Mouse (Mus musculus) hindbrain, embryonic 14.5 days (tissue): Measurements from ENCODE around the gene Gm11569. TPM values are rescaled to one million over a fixed set of nuclear protein-coding genes. Genes with fewer than 3 reads are reported as not detected.
"Not testable (repeated sequence)": the region's sequence is repeated elsewhere in the genome, so short reads cannot be mapped to it uniquely, and the experiment has no call there.

Experiments
- ATAC-seq: fragments of 200-750 bp; cut with Nextera tagmentation; 2 replicates; pipeline ENCODE4 v1.8.0; 2017; ENCODE audit warnings: moderate number of reproducible peaks, mild to moderate bottlenecking, moderate TSS enrichment, moderate library complexity; ENCODE audit not compliant: low FRiP score
- DNase-seq: peaks from one replicate; pipeline ENCODE4 v3.0.0-alpha.2; 2015; ENCODE audit warnings: low spot score
- H3K27ac ChIP-seq: fragments of 300-500 bp; sonication (generic); 2 replicates; pipeline ENCODE4 v1.5.1; 2014; ENCODE audit warnings: mild to moderate bottlenecking, moderate library complexity
- H3K27me3 ChIP-seq: fragments of 300-500 bp; sonication (generic); 2 replicates; pipeline ENCODE4 v1.6.1; 2014; ENCODE audit warnings: mild to moderate bottlenecking, low read length, mixed read lengths; ENCODE audit not compliant: control insufficient read depth, insufficient read depth
- H3K36me3 ChIP-seq: fragments of 300-500 bp; sonication (generic); replicated peaks from 2 replicates; pipeline ENCODE4 v1.6.1; 2014; ENCODE audit not compliant: control insufficient read depth, insufficient read depth
- H3K4me1 ChIP-seq: fragments of 300-500 bp; sonication (generic); replicated peaks from 2 replicates; pipeline ENCODE4 v1.6.1; 2014; ENCODE audit warnings: antibody characterized with exemption, low read length, mixed read lengths; ENCODE audit not compliant: control insufficient read depth, insufficient read depth
- H3K4me2 ChIP-seq: fragments of 300-500 bp; sonication (generic); replicated peaks from 2 replicates; pipeline ENCODE4 v1.6.1; 2014; ENCODE audit warnings: mild to moderate bottlenecking, moderate library complexity
- H3K4me3 ChIP-seq: fragments of 300-500 bp; sonication (generic); replicated peaks from 2 replicates; pipeline ENCODE4 v1.5.1; 2014; ENCODE audit warnings: mild to moderate bottlenecking, low read length
- H3K9ac ChIP-seq: fragments of 300-500 bp; sonication (generic); 2 replicates; pipeline ENCODE4 v1.6.1; 2014
- H3K9me3 ChIP-seq: fragments of 300-500 bp; sonication (generic); 2 replicates; pipeline ENCODE4 v1.6.1; 2016; ENCODE audit warnings: low read length; ENCODE audit not compliant: control insufficient read depth
- WGBS: fragments of 180-500 bp; shearing (Covaris S2); extraction: QIAGEN DNeasy Blood & Tissue Kit; methylation state at CpG from one replicate; pipeline ENCODE4 v1.1.7; 2014; 5-methylcytosine and 5-hydroxymethylcytosine counted together
- polyA plus RNA-seq: library from polyadenylated mRNA; unstranded; fragments of >200 nt; fragmentation: Nextera tagmentation; extraction: Ambion mirVana; gene quantifications from 2 replicates; pipeline ENCODE4 v1.2.1, GENCODE M21; 2014

Gm11569 gene
- polyA plus RNA-seq, result not detected in 2 replicates

DNA sequence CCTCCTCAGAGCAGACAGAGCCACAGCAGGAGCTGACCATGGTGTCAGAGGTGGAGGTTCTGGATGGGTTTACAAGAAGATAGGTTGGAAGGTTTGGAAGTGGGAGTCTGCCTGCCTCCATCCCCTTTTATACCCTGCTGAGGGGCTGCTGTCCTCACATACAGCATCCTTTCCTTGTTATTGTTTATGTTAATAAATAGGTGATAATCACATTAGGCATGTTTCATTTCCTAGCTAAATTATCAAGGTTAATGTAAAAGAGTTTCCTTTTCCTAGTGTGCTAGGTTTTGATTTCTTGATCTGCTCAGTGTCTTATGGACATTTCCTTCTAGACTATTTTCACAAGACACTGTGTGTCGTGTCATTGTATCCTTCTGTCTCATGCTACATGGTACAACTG is at the start of gene Gm11569:
TSS of gene Gm11569 (minus strand) at position 101 of the 400 bp plus-strand sequence.
- H3K9ac ChIP-seq, H3K4me2 ChIP-seq, DNase-seq, H3K9me3 ChIP-seq, H3K4me3 ChIP-seq, H3K36me3 ChIP-seq, H3K4me1 ChIP-seq, ATAC-seq, H3K27me3 ChIP-seq, H3K27ac ChIP-seq: not testable (repeated sequence)
- no CpG with 5 or more reads among the region's 1 CpGs for WGBS

- Histone ChIP-seq H3K4me2 (no peak overlapping the region), H3K4me1 (no peaks in the 10 kb centered on the region), H3K9me3 (no peaks in the 10 kb centered on the region), H3K9ac (no peak overlapping the region), H3K4me3 (no peak overlapping the region), H3K27me3 (no peaks in the 10 kb centered on the region), H3K27ac (no peak overlapping the region), H3K36me3 (no peaks in the 10 kb centered on the region)
- WGBS, result 96% methylated on average over 2 of the region's 2 CpGs
- DNase-seq, result no peak
- no peak for ATAC-seq
These were observed 48.0 kb upstream of the Gm11569 start for GRCm38 (mm10) chr11:99846746-99847145.

- 79% methylated on average over 1 of the region's 1 CpGs for WGBS
- no peak for DNase-seq
These were observed 43.5 kb upstream of the Gm11569 start for GRCm38 (mm10) chr11:99842185-99842584.

GRCm38 (mm10) chr11:99837966-99838365 is 39.2 kb upstream of the Gm11569 start, which contains the start of gene 2300003K06Rik:
2300003K06Rik (minus strand) TSS chr11:99838066.
- H3K9me3 ChIP-seq, result no peaks in the 10 kb centered on the region
- no peaks in the 10 kb centered on the region for H3K36me3 ChIP-seq
- DNase-seq (no peak), ATAC-seq (no peak)
- WGBS, result 81% methylated on average over 1 of the region's 1 CpGs
- no peak within 1 kb of the TSS for H3K4me3 ChIP-seq
- H3K27ac ChIP-seq, result no peak within 1 kb of the TSS
- no peaks in the 10 kb centered on the region for H3K27me3 ChIP-seq
- no peak within 1 kb of the TSS for H3K4me2 ChIP-seq
- H3K4me1 ChIP-seq, result no peaks in the 10 kb centered on the region
- no peak within 1 kb of the TSS for H3K9ac ChIP-seq

More at GRCm38 (mm10) chr11:99842185-99842584, 43.5 kb upstream of the Gm11569 start:
- no peaks in the 10 kb centered on the region for H3K4me1 ChIP-seq
- H3K4me3 ChIP-seq, result no peak overlapping the region
- H3K27ac ChIP-seq, result no peak overlapping the region
- no peak overlapping the region for H3K4me2 ChIP-seq
- H3K27me3 ChIP-seq, result no peaks in the 10 kb centered on the region
- H3K9me3 ChIP-seq, result no peaks in the 10 kb centered on the region
- no peaks in the 10 kb centered on the region for H3K36me3 ChIP-seq
- no peak overlapping the region for H3K9ac ChIP-seq
- ATAC-seq, result no peak

DNA sequence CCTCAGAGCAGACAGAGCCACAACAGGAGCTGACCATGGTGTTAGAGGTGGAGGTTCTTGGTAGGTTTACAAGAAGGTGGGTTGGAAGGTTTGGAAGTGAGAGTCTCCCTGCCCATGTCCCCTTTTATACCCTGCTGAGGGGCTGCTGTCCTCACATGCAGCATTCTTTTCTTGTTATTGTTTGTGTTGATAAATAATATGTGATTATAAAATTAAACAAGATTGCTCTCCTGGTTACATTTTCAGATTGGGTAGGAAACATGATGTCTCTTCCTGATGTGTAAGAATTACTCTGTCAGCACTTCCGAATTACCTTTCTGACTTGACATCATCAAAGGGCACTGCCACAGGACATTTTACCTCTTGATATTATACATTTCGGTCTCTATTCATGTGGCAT is 16.8 kb upstream of the Gm11569 start, which contains the start of gene Gm11564:
TSS of gene Gm11564 (minus strand) at position 101 of the 400 bp plus-strand sequence.
- 88% methylated on average over 2 of the region's 2 CpGs for WGBS

GRCm38 (mm10) chr11:99809792-99810191 is 11.1 kb upstream of the Gm11569 start, which contains the start of gene Krtap4-13:
Krtap4-13 (minus strand) TSS chr11:99809892.
- H3K4me1 ChIP-seq, ATAC-seq, H3K27ac ChIP-seq, H3K9ac ChIP-seq, H3K4me3 ChIP-seq, H3K9me3 ChIP-seq, H3K36me3 ChIP-seq, DNase-seq, H3K4me2 ChIP-seq, H3K27me3 ChIP-seq: not testable (repeated sequence)

More for the DNA sequence above, 16.8 kb upstream of the Gm11569 start, which contains the start of gene Gm11564:
- not testable (repeated sequence) for H3K9ac ChIP-seq, ATAC-seq, H3K4me3 ChIP-seq, H3K4me2 ChIP-seq, H3K36me3 ChIP-seq, H3K27me3 ChIP-seq, H3K9me3 ChIP-seq, H3K27ac ChIP-seq, H3K4me1 ChIP-seq, DNase-seq

DNA sequence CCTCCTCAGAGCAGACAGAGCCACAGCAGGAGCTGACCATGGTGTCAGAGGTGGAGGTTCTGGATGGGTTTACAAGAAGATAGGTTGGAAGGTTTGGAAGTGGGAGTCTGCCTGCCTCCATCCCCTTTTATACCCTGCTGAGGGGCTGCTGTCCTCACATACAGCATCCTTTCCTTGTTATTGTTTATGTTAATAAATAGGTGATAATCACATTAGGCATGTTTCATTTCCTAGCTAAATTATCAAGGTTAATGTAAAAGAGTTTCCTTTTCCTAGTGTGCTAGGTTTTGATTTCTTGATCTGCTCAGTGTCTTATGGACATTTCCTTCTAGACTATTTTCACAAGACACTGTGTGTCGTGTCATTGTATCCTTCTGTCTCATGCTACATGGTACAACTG is 5.6 kb upstream of the Gm11569 start, which contains the start of gene Gm11554:
TSS of gene Gm11554 (minus strand) at position 101 of the 400 bp plus-strand sequence.
- not testable (repeated sequence) for H3K27me3 ChIP-seq, H3K36me3 ChIP-seq, ATAC-seq, H3K4me3 ChIP-seq, DNase-seq, H3K27ac ChIP-seq, H3K9ac ChIP-seq, H3K4me1 ChIP-seq, H3K9me3 ChIP-seq, H3K4me2 ChIP-seq
- no CpG with 5 or more reads among the region's 1 CpGs for WGBS

DNA sequence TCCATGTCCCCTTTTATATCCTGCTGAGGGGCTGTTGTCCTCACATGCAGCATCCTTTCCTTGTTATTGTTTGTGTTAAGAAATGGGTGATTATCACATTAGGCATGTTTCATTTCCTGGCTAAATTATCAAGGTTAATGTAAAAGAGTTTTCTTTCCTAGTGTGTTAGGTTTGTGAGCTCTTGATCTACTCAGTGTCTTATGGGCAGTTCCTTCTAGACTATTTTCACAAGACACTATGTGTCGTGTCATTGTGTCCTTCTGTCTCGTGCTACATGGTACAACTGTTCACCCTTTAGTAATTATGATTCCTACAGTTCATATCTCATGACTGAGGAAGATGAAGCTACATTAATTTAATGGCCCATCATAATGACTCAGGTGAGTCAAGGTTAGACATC is 5.4 kb downstream of the Gm11569 start, which contains the start of gene Gm11596:
TSS of gene Gm11596 (minus strand) at position 101 of the 400 bp plus-strand sequence.
- no peak within 1 kb of the TSS for H3K4me2 ChIP-seq
- no peak within 1 kb of the TSS for H3K4me3 ChIP-seq
- no peaks in the 10 kb centered on the region for H3K9me3 ChIP-seq
- H3K9ac ChIP-seq, result no peak within 1 kb of the TSS
- H3K36me3 ChIP-seq, result no peaks in the 10 kb centered on the region
- no peak for DNase-seq
- no peak within 1 kb of the TSS for H3K27ac ChIP-seq
- 94% methylated on average over 2 of the region's 2 CpGs for WGBS
- no peaks in the 10 kb centered on the region for H3K4me1 ChIP-seq
- no peak for ATAC-seq
- no peaks in the 10 kb centered on the region for H3K27me3 ChIP-seq

DNA sequence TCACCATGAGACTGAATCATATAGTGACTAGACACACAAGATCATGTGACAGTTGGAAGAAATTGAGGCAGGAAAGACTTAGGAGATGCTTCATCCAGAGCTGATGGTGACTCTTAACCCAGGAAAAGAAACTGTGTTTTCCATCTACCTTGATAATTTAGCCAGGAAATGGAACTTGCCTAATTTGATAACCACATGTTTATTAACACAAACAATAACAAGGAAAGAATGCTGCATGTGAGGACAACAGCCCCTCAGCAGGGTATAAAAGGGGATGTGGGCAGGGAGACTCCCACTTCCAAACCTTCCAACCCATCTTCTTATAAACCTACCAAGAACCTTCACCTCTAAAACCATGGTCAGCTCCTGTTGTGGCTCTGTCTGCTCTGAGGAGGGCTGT is 13.8 kb downstream of the Gm11569 start, which contains the start of gene Krtap4-9:
TSS of gene Krtap4-9 (plus strand) at position 301 of the 400 bp plus-strand sequence.
- not testable (repeated sequence) for H3K9ac ChIP-seq, H3K36me3 ChIP-seq, H3K27ac ChIP-seq, H3K4me1 ChIP-seq, H3K4me2 ChIP-seq, H3K4me3 ChIP-seq, H3K27me3 ChIP-seq, ATAC-seq, H3K9me3 ChIP-seq, DNase-seq

DNA sequence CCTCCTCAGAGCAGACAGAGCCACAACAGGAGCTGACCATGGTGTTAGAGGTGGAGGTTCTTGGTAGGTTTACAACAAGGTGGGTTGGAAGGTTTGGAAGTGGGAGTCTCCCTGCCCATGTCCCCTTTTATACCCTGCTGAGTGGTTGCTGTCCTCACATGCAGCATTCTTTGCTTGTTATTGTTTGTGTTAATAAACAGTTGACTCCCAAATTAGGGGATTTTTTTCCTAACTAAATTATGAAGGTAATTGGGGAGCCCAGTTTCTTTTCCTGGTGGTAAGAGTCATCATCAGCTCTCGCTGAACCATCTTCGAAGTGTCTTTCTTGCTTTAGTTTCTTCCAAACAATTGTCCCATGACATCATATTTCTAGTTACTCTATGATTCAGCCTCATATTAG is 18.1 kb downstream of the Gm11569 start, which contains the start of gene Krtap4-8:
TSS of gene Krtap4-8 (minus strand) at position 101 of the 400 bp plus-strand sequence.
- H3K9ac ChIP-seq, result no peak within 1 kb of the TSS
- H3K36me3 ChIP-seq, result no peaks in the 10 kb centered on the region

More for the DNA sequence above, 18.1 kb downstream of the Gm11569 start, which contains the start of gene Krtap4-8:
- Histone ChIP-seq H3K27me3 (no peaks in the 10 kb centered on the region), H3K9me3 (no peaks in the 10 kb centered on the region), H3K27ac (no peak within 1 kb of the TSS), H3K4me3 (no peak within 1 kb of the TSS), H3K4me1 (no peaks in the 10 kb centered on the region), H3K4me2 (no peak within 1 kb of the TSS)
- 91% methylated on average over 2 of the region's 2 CpGs for WGBS
- no peak for DNase-seq
- ATAC-seq, result no peak
